Mouse (Mus musculus): ENCODE results near the gene D830030K20Rik.
"Not testable (repeated sequence)": the region's sequence is repeated elsewhere in the genome, so short reads cannot be mapped to it uniquely, and the experiment has no call there.

Gene D830030K20Rik

DNA sequence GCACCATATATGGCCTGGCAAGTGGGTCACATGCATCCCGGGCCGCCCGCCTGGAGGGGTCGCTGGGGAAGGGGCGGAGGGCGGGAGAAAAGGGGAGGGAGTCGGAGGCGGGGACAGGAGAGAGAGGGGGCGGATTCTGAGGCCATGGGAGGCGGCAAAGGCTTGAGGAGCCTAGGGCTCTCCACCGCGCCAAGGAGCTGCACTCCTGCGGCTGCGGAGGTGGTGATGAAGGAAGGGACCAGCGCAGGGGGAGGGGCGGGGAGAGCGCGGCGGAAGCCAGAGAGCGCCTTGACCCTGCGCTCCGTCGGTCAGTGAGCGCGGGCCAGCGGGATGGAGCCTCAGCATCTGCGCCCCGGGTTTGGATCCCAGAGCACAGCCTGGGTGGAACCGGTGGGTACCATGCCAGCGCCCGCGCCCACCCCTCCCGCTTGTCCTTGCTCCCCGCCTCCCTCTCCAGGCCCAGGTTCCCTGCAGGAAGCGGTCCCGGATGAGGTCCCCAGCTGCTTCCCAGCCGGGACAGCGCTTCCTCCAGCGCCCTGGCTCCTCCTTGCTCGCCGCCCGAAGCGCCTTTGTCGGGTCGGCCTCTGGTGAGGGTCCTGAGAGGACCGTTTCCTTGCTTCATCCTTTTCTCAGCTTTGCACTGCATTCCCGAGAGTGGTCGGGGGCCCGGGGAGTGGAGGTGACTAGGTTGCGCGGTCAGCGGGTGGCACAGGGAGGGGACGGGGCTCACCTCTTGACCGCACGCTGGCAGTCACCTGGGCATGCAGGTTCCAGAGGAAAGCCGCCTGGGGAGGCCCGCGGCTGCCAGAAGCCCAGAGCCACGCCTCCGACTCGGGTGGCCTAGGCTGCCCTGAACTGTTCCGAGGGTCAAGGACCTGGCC, at the start of gene D830030K20Rik:
D830030K20Rik (plus strand) TSS at position 217 of the 881 bp plus-strand sequence.
- DNase-seq (ENCODE audit: low read depth, low spot score): not testable (repeated sequence)

- not testable (repeated sequence) for DNase-seq (ENCODE audit: low read depth, low spot score)
Observed at GRCm38 (mm10) chr14:3187955-3188354, 20.3 kb upstream of the D830030K20Rik start, which contains the start of gene Gm5795. TSS of gene Gm5795 (plus strand) at chr14:3188255.

GRCm38 (mm10) chr14:3209367-3209766, 1.1 kb downstream of the D830030K20Rik start:
- DNase-seq (ENCODE audit: low read depth, low spot score): not testable (repeated sequence)

DNA sequence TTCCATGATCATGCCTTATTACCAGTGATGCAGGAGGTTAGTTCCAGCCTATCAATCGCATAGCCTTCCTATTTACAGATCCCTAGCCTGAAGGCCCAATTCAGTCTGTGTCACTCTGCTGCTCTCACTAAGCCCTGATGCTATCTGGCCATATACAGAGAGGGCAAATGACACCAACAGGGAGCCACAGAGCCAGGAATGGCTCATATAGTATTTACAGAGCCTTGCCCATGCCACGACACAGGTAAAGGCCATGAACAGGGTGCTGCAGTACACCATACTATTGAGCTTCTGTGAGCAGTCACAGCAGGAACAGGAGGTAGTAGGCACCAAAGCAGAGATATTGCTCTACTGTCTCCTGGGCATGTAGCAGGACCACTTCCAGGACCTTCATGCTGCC, 54.2 kb downstream of the D830030K20Rik start:
- DNase-seq (ENCODE audit: low read depth, low spot score): not testable (repeated sequence)

Measured in c-Kit-negative CD71-positive TER-119-positive erythroid progenitor cells, embryonic 14.5 days (primary cell).